Mouse (Mus musculus): Measurements from ENCODE around the gene Ftl1. TPM values are rescaled to one million over a fixed set of nuclear protein-coding genes. Genes with fewer than 3 reads are reported as not detected.

Gene Ftl1
- polyA plus RNA-seq, 2 experiments: 1,846 to 4,811 TPM

- ATAC-seq (ENCODE audit: insufficient read depth) (no peak), DNase-seq (ENCODE audit: low read depth in 3 of 3, low spot score in 3 of 3) (no peak)
- no peak for TF ChIP-seq CTCF (IDR thresholded peaks at IDR 0.05; ENCODE audit: low read depth)
- no peaks in the 10 kb centered on the region for H3K9me3 ChIP-seq (ENCODE audit: control insufficient read depth, low read length)
- H3K27me3 ChIP-seq (ENCODE audit: control insufficient read depth, insufficient read depth, low read length): peaks cover 92% of the 10 kb centered on the region
- no peak overlapping the region for H3K4me2 ChIP-seq (ENCODE audit: low read depth)
- H3K36me3 ChIP-seq (replicated peaks; ENCODE audit: control insufficient read depth, insufficient read depth, low read depth): no peaks in the 10 kb centered on the region
- no peak overlapping the region for H3K9ac ChIP-seq (replicated peaks)
- no peaks in the 10 kb centered on the region for H3K4me1 ChIP-seq (replicated peaks; ENCODE audit: control insufficient read depth in 2 of 2, insufficient read depth in 2 of 2, low read length in 1 of 2)
- no peak overlapping the region for H3K4me3 ChIP-seq (ENCODE audit: insufficient read depth in 1 of 2, low read depth in 2 of 2, low read length in 2 of 2)
- H3K27ac ChIP-seq: no peak overlapping the region
- WGBS (ENCODE audit: insufficient replicate concordance): 69% methylated on average over 8 of the region's 8 CpGs
These were observed 50.1 kb downstream of the Ftl1 start for GRCm38 (mm10) chr7:45409497-45410163.

DNA sequence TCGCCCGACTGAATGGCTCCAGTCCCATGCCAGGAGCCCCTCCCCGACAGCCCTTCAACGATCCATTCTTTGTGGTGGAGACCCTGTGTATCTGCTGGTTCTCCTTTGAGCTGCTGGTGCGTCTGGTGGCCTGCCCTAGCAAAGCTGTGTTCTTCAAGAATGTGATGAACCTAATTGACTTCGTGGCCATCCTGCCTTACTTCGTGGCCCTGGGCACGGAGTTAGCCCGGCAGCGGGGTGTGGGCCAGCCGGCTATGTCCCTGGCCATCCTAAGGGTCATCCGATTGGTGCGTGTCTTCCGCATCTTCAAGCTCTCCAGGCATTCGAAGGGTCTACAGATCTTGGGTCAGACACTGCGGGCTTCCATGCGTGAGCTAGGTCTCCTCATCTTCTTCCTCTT is 50.7 kb downstream of the Ftl1 start:
- DNase-seq (ENCODE audit: low read depth in 3 of 3, low spot score in 3 of 3) (no peak), ATAC-seq (ENCODE audit: insufficient read depth) (no peak)
- Histone ChIP-seq H3K9ac (replicated peaks) (no peak overlapping the region), H3K27ac (no peak overlapping the region), H3K4me3 (ENCODE audit: insufficient read depth in 1 of 2, low read depth in 2 of 2, low read length in 2 of 2) (no peak overlapping the region), H3K9me3 (ENCODE audit: control insufficient read depth, low read length) (no peaks in the 10 kb centered on the region), H3K4me1 (replicated peaks; ENCODE audit: control insufficient read depth in 2 of 2, insufficient read depth in 2 of 2, low read length in 1 of 2) (no peaks in the 10 kb centered on the region), H3K4me2 (ENCODE audit: low read depth) (no peak overlapping the region), H3K27me3 (ENCODE audit: control insufficient read depth, insufficient read depth, low read length) (peaks cover 86% of the 10 kb centered on the region), H3K36me3 (replicated peaks; ENCODE audit: control insufficient read depth, insufficient read depth, low read depth) (no peaks in the 10 kb centered on the region)
- TF ChIP-seq EP300 (IDR thresholded peaks at IDR 0.05; ENCODE audit: low read depth): no peak
- TF ChIP-seq CTCF (IDR thresholded peaks at IDR 0.05; ENCODE audit: low read depth): no peak
- WGBS (ENCODE audit: insufficient replicate concordance): 69% methylated on average over 17 of the region's 17 CpGs

- Histone ChIP-seq H3K4me2 (ENCODE audit: low read depth) (no peak overlapping the region), H3K27me3 (ENCODE audit: control insufficient read depth, insufficient read depth, low read length) (peaks cover 80% of the 10 kb centered on the region), H3K9ac (replicated peaks) (no peak overlapping the region), H3K27ac (no peak overlapping the region), H3K36me3 (replicated peaks; ENCODE audit: control insufficient read depth, insufficient read depth, low read depth) (no peaks in the 10 kb centered on the region), H3K4me3 (ENCODE audit: insufficient read depth in 1 of 2, low read depth in 2 of 2, low read length in 2 of 2) (no peak overlapping the region), H3K4me1 (replicated peaks; ENCODE audit: control insufficient read depth in 2 of 2, insufficient read depth in 2 of 2, low read length in 1 of 2) (no peaks in the 10 kb centered on the region), H3K9me3 (ENCODE audit: control insufficient read depth, low read length) (no peaks in the 10 kb centered on the region)
- ATAC-seq (ENCODE audit: insufficient read depth): no peak
- TF ChIP-seq EP300 (IDR thresholded peaks at IDR 0.05; ENCODE audit: low read depth) (no peak), CTCF (IDR thresholded peaks at IDR 0.05; ENCODE audit: low read depth) (no peak)
- WGBS (ENCODE audit: insufficient replicate concordance): 57% methylated on average over 7 of the region's 7 CpGs
- DNase-seq (ENCODE audit: low read depth in 3 of 3, low spot score in 3 of 3): no peak
These were observed 51.3 kb downstream of the Ftl1 start for GRCm38 (mm10) chr7:45408351-45408750.

Small RNA genes within 50 kb of the gene (microRNA-seq; reads per million reads assigned to microRNA genes)
- not detected for gene Gm22133

Other genes starting within 250 kb of the Ftl1 start
Only the 30 nearest of the 34 such genes appear.
- gene Cd37, start 220.8 kb downstream of the Ftl1 start, polyA plus RNA-seq (2012; rRNA removed): 10.5 and 12.8 TPM in 2 replicates
- gene Cd37, start 220.8 kb downstream of the Ftl1 start, polyA plus RNA-seq (2014; fragmentation: Nextera tagmentation; extraction: Ambion mirVana): 9.0 and 9.1 TPM in 2 replicates
- 0.03 TPM in 1 of 2 replicates, not detected in the other for gene Slc6a16, start 218.8 kb downstream of the Ftl1 start, polyA plus RNA-seq (2012; rRNA removed)
- gene Slc6a16, start 218.8 kb downstream of the Ftl1 start, polyA plus RNA-seq (2014; fragmentation: Nextera tagmentation; extraction: Ambion mirVana): not detected in 2 replicates
- not detected in 2 replicates for gene Slc6a21, start 182.4 kb downstream of the Ftl1 start, polyA plus RNA-seq (2012; rRNA removed)
- gene Slc6a21, start 182.4 kb downstream of the Ftl1 start, polyA plus RNA-seq (2014; fragmentation: Nextera tagmentation; extraction: Ambion mirVana): not detected in 2 replicates
- gene Trpm4, start 126.1 kb downstream of the Ftl1 start, polyA plus RNA-seq (2012; rRNA removed): 0.70 and 0.87 TPM in 2 replicates
- 0.43 and 0.60 TPM in 2 replicates for gene Trpm4, start 126.1 kb downstream of the Ftl1 start, polyA plus RNA-seq (2014; fragmentation: Nextera tagmentation; extraction: Ambion mirVana)
- 0.02 and 0.07 TPM in 2 replicates for gene Hrc, start 124.6 kb downstream of the Ftl1 start, polyA plus RNA-seq (2012; rRNA removed)
- gene Hrc, start 124.6 kb downstream of the Ftl1 start, polyA plus RNA-seq (2014; fragmentation: Nextera tagmentation; extraction: Ambion mirVana): not detected in 2 replicates
- gene Ppfia3, start 92.9 kb downstream of the Ftl1 start, polyA plus RNA-seq (2012; rRNA removed): 0.21 and 0.22 TPM in 2 replicates
- gene Ppfia3, start 92.9 kb downstream of the Ftl1 start, polyA plus RNA-seq (2014; fragmentation: Nextera tagmentation; extraction: Ambion mirVana): 0.25 TPM in 1 of 2 replicates, not detected in the other
- 0.10 and 0.23 TPM in 2 replicates for gene Lin7b, start 89.3 kb downstream of the Ftl1 start, polyA plus RNA-seq (2012; rRNA removed)
- gene Lin7b, start 89.3 kb downstream of the Ftl1 start, polyA plus RNA-seq (2014; fragmentation: Nextera tagmentation; extraction: Ambion mirVana): 0.20 TPM in 1 of 2 replicates, not detected in the other
- gene Snrnp70, start 64.1 kb downstream of the Ftl1 start, polyA plus RNA-seq (2012; rRNA removed): 132 and 203 TPM in 2 replicates
- 28.0 and 28.8 TPM in 2 replicates for gene Snrnp70, start 64.1 kb downstream of the Ftl1 start, polyA plus RNA-seq (2014; fragmentation: Nextera tagmentation; extraction: Ambion mirVana)
- not detected in 2 replicates for gene Kcna7, start 54.2 kb downstream of the Ftl1 start, polyA plus RNA-seq (2012; rRNA removed)
- gene Kcna7, start 54.2 kb downstream of the Ftl1 start, polyA plus RNA-seq (2014; fragmentation: Nextera tagmentation; extraction: Ambion mirVana): not detected in 2 replicates
- 0.04 and 0.20 TPM in 2 replicates for gene Ntf5, start 46.2 kb downstream of the Ftl1 start, polyA plus RNA-seq (2012; rRNA removed)
- 0.18 and 0.19 TPM in 2 replicates for gene Ntf5, start 46.2 kb downstream of the Ftl1 start, polyA plus RNA-seq (2014; fragmentation: Nextera tagmentation; extraction: Ambion mirVana)
- gene Lhb, start 39.1 kb downstream of the Ftl1 start, polyA plus RNA-seq (2012; rRNA removed): not detected in 2 replicates
- not detected in 2 replicates for gene Lhb, start 39.1 kb downstream of the Ftl1 start, polyA plus RNA-seq (2014; fragmentation: Nextera tagmentation; extraction: Ambion mirVana)
- 3.2 and 3.6 TPM in 2 replicates for gene Gys1, start 25.0 kb downstream of the Ftl1 start, polyA plus RNA-seq (2012; rRNA removed)
- gene Gys1, start 25.0 kb downstream of the Ftl1 start, polyA plus RNA-seq (2014; fragmentation: Nextera tagmentation; extraction: Ambion mirVana): 2.8 and 3.1 TPM in 2 replicates
- gene Ruvbl2, start 21.8 kb downstream of the Ftl1 start, polyA plus RNA-seq (2012; rRNA removed): 65.7 and 69.5 TPM in 2 replicates
- 67.5 and 82.7 TPM in 2 replicates for gene Ruvbl2, start 21.8 kb downstream of the Ftl1 start, polyA plus RNA-seq (2014; fragmentation: Nextera tagmentation; extraction: Ambion mirVana)
- 57.9 and 68.5 TPM in 2 replicates for gene Bax, start 7.0 kb upstream of the Ftl1 start, polyA plus RNA-seq (2012; rRNA removed)
- 49.7 and 62.4 TPM in 2 replicates for gene Bax, start 7.0 kb upstream of the Ftl1 start, polyA plus RNA-seq (2014; fragmentation: Nextera tagmentation; extraction: Ambion mirVana)
- 0.06 and 0.13 TPM in 2 replicates for gene Tulp2, start 22.0 kb upstream of the Ftl1 start, polyA plus RNA-seq (2012; rRNA removed)
- 0.47 and 0.57 TPM in 2 replicates for gene Tulp2, start 22.0 kb upstream of the Ftl1 start, polyA plus RNA-seq (2014; fragmentation: Nextera tagmentation; extraction: Ambion mirVana)
- gene Gm45808, start 26.9 kb upstream of the Ftl1 start, polyA plus RNA-seq (2012; rRNA removed): not detected in 2 replicates
- gene Gm45808, start 26.9 kb upstream of the Ftl1 start, polyA plus RNA-seq (2014; fragmentation: Nextera tagmentation; extraction: Ambion mirVana): 0.20 TPM in 1 of 2 replicates, not detected in the other
- gene Dhdh, start 28.9 kb upstream of the Ftl1 start, polyA plus RNA-seq (2012; rRNA removed): 1.5 and 2.2 TPM in 2 replicates
- 1.6 and 1.8 TPM in 2 replicates for gene Dhdh, start 28.9 kb upstream of the Ftl1 start, polyA plus RNA-seq (2014; fragmentation: Nextera tagmentation; extraction: Ambion mirVana)
- gene Nucb1, start 50.5 kb upstream of the Ftl1 start, polyA plus RNA-seq (2012; rRNA removed): 48.2 and 58.8 TPM in 2 replicates
- 81.7 and 97.2 TPM in 2 replicates for gene Nucb1, start 50.5 kb upstream of the Ftl1 start, polyA plus RNA-seq (2014; fragmentation: Nextera tagmentation; extraction: Ambion mirVana)
- gene Ppp1r15a, start 66.4 kb upstream of the Ftl1 start, polyA plus RNA-seq (2012; rRNA removed): 79.3 and 140 TPM in 2 replicates
- 165 and 183 TPM in 2 replicates for gene Ppp1r15a, start 66.4 kb upstream of the Ftl1 start, polyA plus RNA-seq (2014; fragmentation: Nextera tagmentation; extraction: Ambion mirVana)
- 0.52 and 0.90 TPM in 2 replicates for gene Plekha4, start 66.4 kb upstream of the Ftl1 start, polyA plus RNA-seq (2012; rRNA removed)
- gene Plekha4, start 66.4 kb upstream of the Ftl1 start, polyA plus RNA-seq (2014; fragmentation: Nextera tagmentation; extraction: Ambion mirVana): 0.40 and 0.41 TPM in 2 replicates
- 0.95 and 2.1 TPM in 2 replicates for gene Hsd17b14, start 95.0 kb upstream of the Ftl1 start, polyA plus RNA-seq (2012; rRNA removed)
- 1.2 and 2.5 TPM in 2 replicates for gene Hsd17b14, start 95.0 kb upstream of the Ftl1 start, polyA plus RNA-seq (2014; fragmentation: Nextera tagmentation; extraction: Ambion mirVana)
- 38.8 and 40.6 TPM in 2 replicates for gene Bcat2, start 110.3 kb upstream of the Ftl1 start, polyA plus RNA-seq (2012; rRNA removed)
- gene Bcat2, start 110.3 kb upstream of the Ftl1 start, polyA plus RNA-seq (2014; fragmentation: Nextera tagmentation; extraction: Ambion mirVana): 35.9 and 39.4 TPM in 2 replicates
- not detected in 2 replicates for gene Fgf21, start 155.6 kb upstream of the Ftl1 start, polyA plus RNA-seq (2012; rRNA removed)
- gene Fgf21, start 155.6 kb upstream of the Ftl1 start, polyA plus RNA-seq (2014; fragmentation: Nextera tagmentation; extraction: Ambion mirVana): not detected in 2 replicates
- not detected in 2 replicates for gene Fut1, start 157.4 kb upstream of the Ftl1 start, polyA plus RNA-seq (2012; rRNA removed)
- gene Fut1, start 157.4 kb upstream of the Ftl1 start, polyA plus RNA-seq (2014; fragmentation: Nextera tagmentation; extraction: Ambion mirVana): not detected in 2 replicates
- 0.10 and 0.15 TPM in 2 replicates for gene Izumo1, start 161.9 kb upstream of the Ftl1 start, polyA plus RNA-seq (2012; rRNA removed)
- 0.09 TPM in 1 of 2 replicates, not detected in the other for gene Izumo1, start 161.9 kb upstream of the Ftl1 start, polyA plus RNA-seq (2014; fragmentation: Nextera tagmentation; extraction: Ambion mirVana)
- gene Rasip1, start 167.6 kb upstream of the Ftl1 start, polyA plus RNA-seq (2012; rRNA removed): 2.2 and 2.6 TPM in 2 replicates
- gene Rasip1, start 167.6 kb upstream of the Ftl1 start, polyA plus RNA-seq (2014; fragmentation: Nextera tagmentation; extraction: Ambion mirVana): 1.3 and 2.6 TPM in 2 replicates
- 0.25 and 0.56 TPM in 2 replicates for gene Mamstr, start 180.1 kb upstream of the Ftl1 start, polyA plus RNA-seq (2012; rRNA removed)
- gene Mamstr, start 180.1 kb upstream of the Ftl1 start, polyA plus RNA-seq (2014; fragmentation: Nextera tagmentation; extraction: Ambion mirVana): 0.18 TPM in 1 of 2 replicates, not detected in the other
- gene Fut2, start 206.5 kb upstream of the Ftl1 start, polyA plus RNA-seq (2012; rRNA removed): 0.17 TPM in 1 of 2 replicates, not detected in the other
- not detected in 2 replicates for gene Fut2, start 206.5 kb upstream of the Ftl1 start, polyA plus RNA-seq (2014; fragmentation: Nextera tagmentation; extraction: Ambion mirVana)
- 0.04 TPM in 1 of 2 replicates, not detected in the other for gene Ntn5, start 224.1 kb upstream of the Ftl1 start, polyA plus RNA-seq (2012; rRNA removed)
- gene Ntn5, start 224.1 kb upstream of the Ftl1 start, polyA plus RNA-seq (2014; fragmentation: Nextera tagmentation; extraction: Ambion mirVana): not detected in 2 replicates
- gene Sec1, start 234.5 kb upstream of the Ftl1 start, polyA plus RNA-seq (2012; rRNA removed): 0.02 and 0.03 TPM in 2 replicates
- not detected in 2 replicates for gene Sec1, start 234.5 kb upstream of the Ftl1 start, polyA plus RNA-seq (2014; fragmentation: Nextera tagmentation; extraction: Ambion mirVana)